Mouse (Mus musculus): Measurements from ENCODE around the gene Eci1. TPM values are rescaled to one million over a fixed set of nuclear protein-coding genes. Genes with fewer than 3 reads are reported as not detected.
A peak's percentile ranks its signal among the peaks of the same experiment; 100 is the strongest.

The Eci1 gene
- total and polyA plus RNA-seq, 2 experiments from 2014 or later, result 22.0 to 30.0 TPM

- Histone ChIP-seq H3K36me3 (ENCODE audit: insufficient read depth) (peaks cover 37% of the 10 kb centered on the region), H3K4me3 (ENCODE audit: low read depth, low read length) (no peak overlapping the region), H3K4me2 (ENCODE audit: low read depth) (0 out of 2 replicates have a peak overlapping the region, but pooled peaks have one; percentile 93), H3K4me1 (ENCODE audit: insufficient read depth) (peaks cover 10% of the 10 kb centered on the region), H3K9me3 (ENCODE audit: low read length) (no peaks in the 10 kb centered on the region), H3K9ac (no peak overlapping the region), H3K27me3 (ENCODE audit: insufficient read depth, low read length) (no peaks in the 10 kb centered on the region), H3K27ac (ENCODE audit: low read depth, low read length) (no peak overlapping the region)
- ATAC-seq (no peak), DNase-seq (no peak)
- no peak for TF ChIP-seq CTCF (IDR thresholded peaks at IDR 0.05; ENCODE audit: low read depth)
- 76% methylated on average over 4 of the region's 4 CpGs for WGBS
Measured at GRCm38 (mm10) chr17:24472512-24472911, 46.1 kb downstream of the Eci1 start.

- no peaks in the 10 kb centered on the region for H3K9me3 ChIP-seq (ENCODE audit: low read length)
- peak within 1 kb of the TSS; percentile 45; the same call in 1 of the 2 replicates for H3K27ac ChIP-seq (ENCODE audit: low read depth, low read length)
- 71% methylated on average over 6 of the region's 6 CpGs for WGBS
- DNase-seq (no peak), ATAC-seq (no peak)
- H3K36me3 ChIP-seq (ENCODE audit: insufficient read depth), result peaks cover 37% of the 10 kb centered on the region
- peaks cover 15% of the 10 kb centered on the region for H3K4me1 ChIP-seq (ENCODE audit: insufficient read depth)
- no peak within 1 kb of the TSS for H3K4me2 ChIP-seq (ENCODE audit: low read depth)
- H3K4me3 ChIP-seq (ENCODE audit: low read depth, low read length), result no peak within 1 kb of the TSS
- no peak for TF ChIP-seq CTCF (IDR thresholded peaks at IDR 0.05; ENCODE audit: low read depth)
- no peak within 1 kb of the TSS for H3K9ac ChIP-seq
- H3K27me3 ChIP-seq (ENCODE audit: insufficient read depth, low read length), result no peaks in the 10 kb centered on the region
Measured at GRCm38 (mm10) chr17:24473612-24474275, 47.3 kb downstream of the Eci1 start, which contains the start of gene Bricd5. Gene Bricd5 (plus strand): TSS chr17:24473884.

DNA sequence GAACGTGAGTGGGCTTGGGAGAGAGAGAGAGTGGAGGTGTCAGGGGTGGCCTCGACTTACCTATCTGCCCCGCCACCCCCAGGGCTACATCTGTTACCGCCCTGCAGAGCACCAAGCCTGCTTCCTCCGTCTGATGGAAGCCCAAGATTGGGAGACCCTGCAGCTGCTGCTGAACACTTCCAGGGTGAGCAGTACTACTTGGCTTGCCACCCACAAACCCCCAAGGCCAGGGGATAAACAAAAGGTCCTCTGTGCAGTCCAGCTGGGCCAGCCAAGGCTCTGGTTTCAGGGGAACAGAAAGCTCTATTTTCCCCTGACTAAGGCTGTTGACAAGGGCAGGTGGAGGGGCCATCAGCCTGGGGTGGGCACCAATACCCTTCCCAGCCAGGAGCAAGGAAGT lies 48.1 kb downstream of the Eci1 start:
- H3K4me1 ChIP-seq (ENCODE audit: insufficient read depth), result peaks cover 15% of the 10 kb centered on the region
- H3K9me3 ChIP-seq (ENCODE audit: low read length), result no peaks in the 10 kb centered on the region
- ATAC-seq (no peak), DNase-seq (no peak)
- H3K27ac ChIP-seq (ENCODE audit: low read depth, low read length), result peak overlapping the region; percentile 45; the same call in 1 of the 2 replicates
- no peaks in the 10 kb centered on the region for H3K27me3 ChIP-seq (ENCODE audit: insufficient read depth, low read length)
- no peak overlapping the region for H3K9ac ChIP-seq
- no peak overlapping the region for H3K4me3 ChIP-seq (ENCODE audit: low read depth, low read length)
- H3K36me3 ChIP-seq (ENCODE audit: insufficient read depth), result peaks cover 37% of the 10 kb centered on the region
- TF ChIP-seq CTCF (IDR thresholded peaks at IDR 0.05; ENCODE audit: low read depth), result no peak
- WGBS, result 76% methylated on average over 5 of the region's 5 CpGs
- H3K4me2 ChIP-seq (ENCODE audit: low read depth), result no peak overlapping the region

GRCm38 (mm10) chr17:24475586-24475985 lies 49.1 kb downstream of the Eci1 start:
- Histone ChIP-seq H3K4me2 (ENCODE audit: low read depth) (no peak overlapping the region), H3K4me1 (ENCODE audit: insufficient read depth) (peaks cover 18% of the 10 kb centered on the region), H3K9ac (no peak overlapping the region), H3K27ac (ENCODE audit: low read depth, low read length) (no peak overlapping the region), H3K4me3 (ENCODE audit: low read depth, low read length) (no peak overlapping the region), H3K27me3 (ENCODE audit: insufficient read depth, low read length) (no peaks in the 10 kb centered on the region), H3K9me3 (ENCODE audit: low read length) (no peaks in the 10 kb centered on the region), H3K36me3 (ENCODE audit: insufficient read depth) (peaks cover 37% of the 10 kb centered on the region)
- ATAC-seq (no peak), DNase-seq (no peak)
- TF ChIP-seq CTCF (IDR thresholded peaks at IDR 0.05; ENCODE audit: low read depth), result no peak
- 92% methylated on average over 6 of the region's 6 CpGs for WGBS

DNA sequence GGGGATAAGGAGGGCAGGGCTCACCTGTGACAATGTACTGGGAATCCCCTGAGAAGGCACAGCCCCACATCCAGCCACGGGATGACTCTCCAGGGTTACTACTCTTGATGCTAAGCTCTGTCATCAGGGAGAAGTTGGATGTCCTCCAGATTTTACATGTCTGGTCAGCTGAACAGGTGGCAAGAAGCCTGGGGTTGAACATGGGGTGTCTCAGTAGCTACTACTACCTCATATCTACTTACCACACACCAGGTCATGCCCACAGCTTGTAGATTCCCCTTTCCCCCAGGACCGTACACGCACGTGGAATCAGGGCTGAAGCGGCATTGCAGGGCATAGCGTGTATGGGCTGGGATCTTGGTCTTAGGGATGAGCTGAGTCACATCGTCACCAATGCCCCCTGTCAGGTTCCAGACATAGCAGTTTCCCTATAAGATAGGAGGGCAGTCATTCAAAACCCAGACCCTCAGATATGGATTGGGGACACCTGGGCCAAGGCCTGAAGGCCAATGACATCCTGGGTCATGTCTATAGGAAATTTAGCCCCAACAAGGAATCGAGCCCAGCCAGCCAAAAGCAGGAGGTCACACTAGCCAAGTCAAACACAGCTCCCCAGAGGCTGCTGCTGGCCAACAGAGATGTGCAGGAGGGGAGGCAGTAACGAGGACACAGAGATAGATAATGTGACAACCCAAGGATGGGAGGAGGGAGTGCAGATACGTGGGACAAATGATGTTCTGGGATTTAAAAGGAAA lies 49.8 kb downstream of the Eci1 start:
- DNase-seq (no peak), ATAC-seq (no peak)
- no peak for TF ChIP-seq CTCF (IDR thresholded peaks at IDR 0.05; ENCODE audit: low read depth)
- H3K4me1 ChIP-seq (ENCODE audit: insufficient read depth), result peaks cover 18% of the 10 kb centered on the region
- H3K27me3 ChIP-seq (ENCODE audit: insufficient read depth, low read length), result no peaks in the 10 kb centered on the region
- no peak overlapping the region for H3K4me2 ChIP-seq (ENCODE audit: low read depth)
- peaks cover 37% of the 10 kb centered on the region for H3K36me3 ChIP-seq (ENCODE audit: insufficient read depth)
- no peak overlapping the region for H3K4me3 ChIP-seq (ENCODE audit: low read depth, low read length)
- no peak overlapping the region for H3K9ac ChIP-seq
- 94% methylated on average over 10 of the region's 10 CpGs for WGBS
- no peaks in the 10 kb centered on the region for H3K9me3 ChIP-seq (ENCODE audit: low read length)
- no peak overlapping the region for H3K27ac ChIP-seq (ENCODE audit: low read depth, low read length)

- no peak for ATAC-seq
- Histone ChIP-seq H3K4me2 (ENCODE audit: low read depth) (no peak overlapping the region), H3K9me3 (ENCODE audit: low read length) (no peaks in the 10 kb centered on the region), H3K4me1 (ENCODE audit: insufficient read depth) (peaks cover 9% of the 10 kb centered on the region), H3K4me3 (ENCODE audit: low read depth, low read length) (no peak overlapping the region), H3K9ac (no peak overlapping the region), H3K27me3 (ENCODE audit: insufficient read depth, low read length) (no peaks in the 10 kb centered on the region), H3K27ac (ENCODE audit: low read depth, low read length) (no peak overlapping the region), H3K36me3 (ENCODE audit: insufficient read depth) (peaks cover 37% of the 10 kb centered on the region)
- DNase-seq, result no peak
- no peak for TF ChIP-seq CTCF (IDR thresholded peaks at IDR 0.05; ENCODE audit: low read depth)
- 91% methylated on average over 20 of the region's 20 CpGs for WGBS
Measured at GRCm38 (mm10) chr17:24477053-24477984, 50.9 kb downstream of the Eci1 start.

All from forebrain, postnatal 0 days (tissue).